Mouse (Mus musculus) olfactory bulb, adult 2 months (tissue): Measurements from ENCODE around the gene Ccdc92. TPM values are rescaled to one million over a fixed set of nuclear protein-coding genes. Genes with fewer than 3 reads are reported as not detected.
A peak's percentile ranks its signal among the peaks of the same experiment; 100 is the strongest.

Experiments used
- H3K27ac ChIP-seq: fragments of 200-500 bp; 2 replicates; pipeline ENCODE4 v1.5.1; 2012; ENCODE audit warnings: low read depth, low read length; ENCODE audit not compliant: insufficient read depth
- H3K4me1 ChIP-seq: fragments of 200-500 bp; 2 replicates; pipeline ENCODE4 v1.6.1; 2012; ENCODE audit warnings: low read length; ENCODE audit not compliant: control insufficient read depth, insufficient read depth
- H3K4me3 ChIP-seq: fragments of 200-500 bp; 2 replicates; pipeline ENCODE4 v1.5.1; 2012; ENCODE audit warnings: mild to moderate bottlenecking, low read depth, low read length, moderate library complexity; ENCODE audit not compliant: insufficient read depth
- CTCF ChIP-seq: fragments of 200-500 bp; IDR thresholded peaks from 2 replicates; pipeline ENCODE4 v1.5.1; 2012; ENCODE audit warnings: low read depth, mild to moderate bottlenecking, low read length, moderate library complexity; ENCODE audit not compliant: insufficient read depth
- POLR2A ChIP-seq: fragments of 200-500 bp; IDR thresholded peaks from 2 replicates; pipeline ENCODE4 v1.6.1; 2012; ENCODE audit warnings: mild to moderate bottlenecking, low read depth, low read length, moderate library complexity; ENCODE audit not compliant: insufficient read depth
- WGBS: fragments of 180-500 bp; shearing (Covaris S2); methylation state at CpG from one replicate; pipeline ENCODE4 v1.1.7; 2018; 5-methylcytosine and 5-hydroxymethylcytosine counted together
- polyA plus RNA-seq: library from polyadenylated mRNA; stranded (reverse); fragments of >200 nt; gene quantifications from 2 replicates; pipeline ENCODE4 v1.2.4, GENCODE M21; 2012; ENCODE audit warnings: low replicate concordance; ENCODE audit not compliant: missing spikeins, insufficient read depth, insufficient read length

The Ccdc92 gene
- polyA plus RNA-seq, 1 experiment = not detected

GRCm38 (mm10) chr5:124868981-124869380 lies 6.8 kb upstream of the Ccdc92 start:
- Histone ChIP-seq H3K4me1 (peaks cover 4% of the 10 kb centered on the region; the same call in 1 of the 2 replicates), H3K27ac (no peak overlapping the region), H3K4me3 (no peak overlapping the region)
- TF ChIP-seq CTCF (no peak), POLR2A (no peak)
- WGBS = 13% methylated on average over 4 of the region's 4 CpGs

GRCm38 (mm10) chr5:124862871-124863741 lies 882 bp upstream of the Ccdc92 start:
- Histone ChIP-seq H3K27ac (no peak overlapping the region), H3K4me1 (peaks cover 6% of the 10 kb centered on the region; the same call in 1 of the 2 replicates), H3K4me3 (peak overlapping the region; percentile 90)
- under 1% methylated on average over 73 of the region's 88 CpGs for WGBS
- TF ChIP-seq CTCF (no peak), POLR2A (no peak)

DNA sequence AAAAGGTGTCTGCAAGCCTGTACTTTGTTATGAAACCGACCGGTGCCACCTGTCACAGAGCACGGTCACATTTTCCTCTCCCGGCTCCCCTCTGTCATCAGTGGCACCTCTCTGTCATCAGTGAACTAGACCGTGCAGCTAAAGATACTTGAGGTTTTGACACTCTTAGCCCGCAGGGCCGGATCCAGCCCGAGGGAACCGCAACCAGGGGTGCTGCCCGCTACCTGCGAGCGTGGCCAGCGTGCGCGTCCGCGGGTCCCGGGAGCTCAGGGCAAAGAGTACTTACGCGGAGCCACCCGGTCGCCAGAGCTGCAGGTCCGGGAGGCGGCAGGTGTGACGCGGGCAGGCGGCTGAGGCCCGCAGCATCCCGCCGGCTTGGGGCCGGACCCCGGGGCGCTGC lies 761 bp downstream of the Ccdc92 start:
- no peak for TF ChIP-seq POLR2A
- TF ChIP-seq CTCF = no peak
- Histone ChIP-seq H3K4me1 (0 out of 2 replicates have a peak, but pooled peaks cover 9% of the 10 kb centered on the region), H3K27ac (peak overlapping the region; percentile 99; the same call in 1 of the 2 replicates), H3K4me3 (peak overlapping the region; percentile 90)
- WGBS = under 1% methylated on average over 33 of the region's 33 CpGs

GRCm38 (mm10) chr5:124860013-124860412 lies 2.2 kb downstream of the Ccdc92 start:
- Histone ChIP-seq H3K4me3 (peak overlapping the region; percentile 22; the same call in 1 of the 2 replicates), H3K4me1 (0 out of 2 replicates have a peak, but pooled peaks cover 9% of the 10 kb centered on the region), H3K27ac (no peak overlapping the region)
- WGBS = 17% methylated on average over 5 of the region's 5 CpGs
- TF ChIP-seq CTCF (peak; percentile 43; the same call in 1 of the 2 replicates), POLR2A (no peak)

- no peak for TF ChIP-seq CTCF
- TF ChIP-seq POLR2A = no peak
- Histone ChIP-seq H3K4me3 (no peak overlapping the region), H3K27ac (no peak overlapping the region), H3K4me1 (peaks cover 13% of the 10 kb centered on the region)
- 94% methylated on average over 4 of the region's 4 CpGs for WGBS
Measured at GRCm38 (mm10) chr5:124854202-124854601, 8.0 kb downstream of the Ccdc92 start.

- peaks cover 14% of the 10 kb centered on the region for H3K4me1 ChIP-seq
- H3K4me3 ChIP-seq = no peak overlapping the region
- no peak overlapping the region for H3K27ac ChIP-seq
- 54% methylated on average over 2 of the region's 2 CpGs for WGBS
- TF ChIP-seq POLR2A (no peak), CTCF (no peak)
Measured at GRCm38 (mm10) chr5:124853079-124853478, 9.1 kb downstream of the Ccdc92 start.

DNA sequence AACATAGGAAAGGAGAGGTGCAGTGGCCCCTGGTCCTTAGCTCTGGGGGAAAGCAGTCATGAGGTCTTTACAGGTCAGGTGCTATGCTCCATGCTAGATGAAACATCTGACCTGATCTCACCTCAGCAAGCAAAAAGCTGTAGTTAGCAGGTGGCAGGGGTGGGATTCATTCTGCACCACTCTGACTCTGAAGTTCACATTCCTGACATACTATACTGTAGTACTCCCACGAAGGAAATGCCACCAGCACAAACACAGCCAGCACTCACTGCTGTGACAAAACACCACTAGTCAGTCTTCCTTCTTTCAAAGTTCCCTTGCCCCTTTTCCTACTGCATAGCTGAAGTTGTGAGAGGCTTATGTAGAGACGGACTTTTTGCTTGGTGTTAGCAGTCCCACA lies 9.9 kb downstream of the Ccdc92 start:
- H3K27ac ChIP-seq = no peak overlapping the region
- peaks cover 14% of the 10 kb centered on the region for H3K4me1 ChIP-seq
- H3K4me3 ChIP-seq = no peak overlapping the region
- WGBS = 42% methylated on average over 2 of the region's 2 CpGs
- no peak for TF ChIP-seq POLR2A
- no peak for TF ChIP-seq CTCF

DNA sequence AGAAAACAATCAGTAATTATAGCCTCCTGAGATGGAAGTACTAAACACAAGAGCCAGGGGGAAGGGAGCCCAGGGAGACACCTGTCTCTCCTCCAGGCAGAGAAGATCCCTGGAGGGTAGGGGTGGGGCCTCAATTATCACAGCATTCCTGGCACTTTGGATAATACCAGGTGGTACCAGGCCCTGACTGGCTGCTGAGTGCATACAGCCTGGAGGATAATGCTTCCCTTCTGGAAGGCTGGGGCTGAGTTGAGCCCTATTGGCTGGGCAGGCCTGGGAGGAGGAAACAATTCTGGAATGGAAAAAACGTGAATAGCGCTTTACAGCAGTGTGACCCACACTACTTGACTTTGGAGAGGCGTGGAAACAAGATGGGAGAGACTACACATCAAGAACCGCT lies 10.7 kb downstream of the Ccdc92 start:
- TF ChIP-seq CTCF = no peak
- no peak for TF ChIP-seq POLR2A
- H3K4me1 ChIP-seq = peaks cover 11% of the 10 kb centered on the region
- no peak overlapping the region for H3K4me3 ChIP-seq
- no peak overlapping the region for H3K27ac ChIP-seq
- 42% methylated on average over 4 of the region's 4 CpGs for WGBS

- Histone ChIP-seq H3K27ac (no peak overlapping the region), H3K4me3 (no peak overlapping the region), H3K4me1 (peaks cover 11% of the 10 kb centered on the region)
- TF ChIP-seq CTCF (no peak), POLR2A (no peak)
- 66% methylated on average over 3 of the region's 3 CpGs for WGBS
Measured at GRCm38 (mm10) chr5:124848994-124849393, 13.2 kb downstream of the Ccdc92 start.
